31 mouse cellular contexts compared by ENCODE assay signal in genomic region chrX:157671820-157672219, GRCm38 (mm10). TPM values are rescaled to one million over a fixed set of nuclear protein-coding genes. Genes with fewer than 3 reads are reported as not detected.
DNase-seq lines count a peak whose midpoint lies in the region; ATAC-seq and TF ChIP-seq lines count a peak whose summit lies in the region.
"Had no signal": no experiment of that assay in that cellular context is flagged by ENCODE, and none has a peak within 500 bp of the region (broad histone marks: within the 10 kb centered on the region; RNA-seq: fewer than 3 reads in every experiment).

No protein-coding gene starts in this region.

- H3K4me2 ChIP-seq in liver, embryonic 14.5 days (ENCODE audit: low read depth): no peak overlapping the region
- no peak overlapping the region for H3K4me2 ChIP-seq in stomach, postnatal 0 days (replicated peaks; ENCODE audit: low read depth)
- H3K4me2 ChIP-seq: forebrain, embryonic 15.5 days; hindbrain, embryonic 12.5 days; kidney, embryonic 15.5 days; neural tube, embryonic 12.5 days; stomach, embryonic 15.5 days had no signal

- 52% methylated on average over 2 of the region's 2 CpGs for WGBS in liver, embryonic 14.5 days (ENCODE audit: insufficient replicate concordance)
- 80% methylated on average over 2 of the region's 2 CpGs for WGBS in stomach, postnatal 0 days

- H3K27me3 ChIP-seq in liver, embryonic 14.5 days (ENCODE audit: control insufficient read depth, insufficient read depth, low read length): no peaks in the 10 kb centered on the region
- H3K27me3 ChIP-seq in stomach, postnatal 0 days (ENCODE audit: control insufficient read depth, insufficient read depth, low read length): no peaks in the 10 kb centered on the region
- H3K27me3 ChIP-seq: forebrain, embryonic 15.5 days; hindbrain, embryonic 12.5 days; kidney, embryonic 15.5 days; megakaryocyte, embryonic 14.5 days; neural tube, embryonic 12.5 days; stomach, embryonic 15.5 days had no signal

- peak; percentile 52 for TF ChIP-seq CTCF in liver, embryonic 14.5 days (IDR thresholded peaks at IDR 0.05; ENCODE audit: low read depth)
- TF ChIP-seq CTCF in stomach, postnatal 0 days (IDR thresholded peaks at IDR 0.05; ENCODE audit: low read depth): peak; percentile 39

- H3K36me3 ChIP-seq in liver, embryonic 14.5 days (replicated peaks; ENCODE audit: control insufficient read depth, insufficient read depth, low read depth): no peaks in the 10 kb centered on the region
- no peaks in the 10 kb centered on the region for H3K36me3 ChIP-seq in stomach, postnatal 0 days (ENCODE audit: control insufficient read depth, insufficient read depth, low read length)
- H3K36me3 ChIP-seq: embryonic facial prominence, embryonic 10.5 days; forebrain, embryonic 15.5 days; hindbrain, embryonic 12.5 days; kidney, embryonic 15.5 days; limb, embryonic 10.5 days; neural tube, embryonic 12.5 days; stomach, embryonic 15.5 days had no signal

- no peak for ATAC-seq in CD4-positive, CD25-positive, alpha-beta regulatory T cell, adult 4 months
- no peak for ATAC-seq in liver, embryonic 14.5 days (ENCODE audit: insufficient read depth)
- no peak for ATAC-seq in stomach, postnatal 0 days (ENCODE audit: low FRiP score, low TSS enrichment)
- ATAC-seq: forebrain, embryonic 15.5 days had no signal

- no peak overlapping the region for H3K9ac ChIP-seq in liver, embryonic 14.5 days (replicated peaks)
- no peak overlapping the region for H3K9ac ChIP-seq in stomach, postnatal 0 days (ENCODE audit: low read length)
- H3K9ac ChIP-seq: forebrain, embryonic 15.5 days; hindbrain, embryonic 12.5 days; kidney, embryonic 15.5 days; neural tube, embryonic 12.5 days; stomach, embryonic 15.5 days had no signal

- TF ChIP-seq EP300 in liver, embryonic 14.5 days (IDR thresholded peaks at IDR 0.05; ENCODE audit: low read depth): no peak
- TF ChIP-seq EP300 in stomach, postnatal 0 days (optimal IDR thresholded peaks at IDR 0.05): no peak

- no peaks in the 10 kb centered on the region for H3K4me1 ChIP-seq in liver, embryonic 14.5 days (replicated peaks; ENCODE audit: control insufficient read depth in 2 of 2, insufficient read depth in 2 of 2, low read length in 1 of 2)
- no peaks in the 10 kb centered on the region for H3K4me1 ChIP-seq in stomach, postnatal 0 days (replicated peaks; ENCODE audit: control insufficient read depth, insufficient read depth)
- H3K4me1 ChIP-seq: embryonic facial prominence, embryonic 10.5 days; forebrain, embryonic 15.5 days; hindbrain, embryonic 12.5 days; kidney, embryonic 15.5 days; limb, embryonic 10.5 days; megakaryocyte, embryonic 14.5 days; neural tube, embryonic 12.5 days; stomach, embryonic 15.5 days had no signal

- no peaks in the 10 kb centered on the region for H3K9me3 ChIP-seq in liver, embryonic 14.5 days (ENCODE audit: control insufficient read depth, low read length)
- H3K9me3 ChIP-seq in stomach, postnatal 0 days (ENCODE audit: control insufficient read depth, low read length): no peaks in the 10 kb centered on the region
- H3K9me3 ChIP-seq: embryonic facial prominence, embryonic 10.5 days; forebrain, embryonic 15.5 days; hindbrain, embryonic 12.5 days; kidney, embryonic 15.5 days; limb, embryonic 10.5 days; megakaryocyte, embryonic 14.5 days; neural tube, embryonic 12.5 days; stomach, embryonic 15.5 days had no signal

- H3K27ac ChIP-seq in liver, embryonic 14.5 days: no peak overlapping the region
- H3K27ac ChIP-seq in stomach, postnatal 0 days (replicated peaks): no peak overlapping the region
- H3K27ac ChIP-seq: embryonic facial prominence, embryonic 10.5 days; forebrain, embryonic 15.5 days; hindbrain, embryonic 12.5 days; kidney, embryonic 15.5 days; limb, embryonic 10.5 days; neural tube, embryonic 12.5 days; stomach, embryonic 15.5 days had no signal

- peak; percentile 3 for DNase-seq in CD4-positive, CD25-positive, alpha-beta regulatory T cell, adult 2 months (ENCODE audit: low read depth, low spot score)
- no peak for DNase-seq in liver, embryonic 14.5 days (ENCODE audit: low read depth in 3 of 3, low spot score in 3 of 3)
- DNase-seq in liver: no peak
- DNase-seq in thymus, postnatal 4 days: peak; percentile 10
- no peak for DNase-seq in thymus, adult 18-20 months
- DNase-seq in stomach, postnatal 0 days (ENCODE audit: low spot score): no peak
- no peak for DNase-seq in right cerebral cortex, adult 18-20 months
- DNase-seq: adrenal gland, postnatal 36 days; cerebellum, adult 11 months; cerebellum, adult 9-11 months; gastrocnemius, postnatal 14 days; heart, adult 18-20 months; kidney, postnatal 4 days; layer of hippocampus, adult 9-11 months; lung, adult 2 months; lung, postnatal 36 days; midbrain, embryonic 14.5 days; retina, postnatal 1 day; right cerebral cortex, postnatal 4 days; thymus, postnatal 25 days had no signal

- H3K4me3 ChIP-seq in liver, embryonic 14.5 days (ENCODE audit: insufficient read depth in 1 of 2, low read depth in 2 of 2, low read length in 2 of 2): no peak overlapping the region
- H3K4me3 ChIP-seq in stomach, postnatal 0 days (ENCODE audit: low read depth, low read length): no peak overlapping the region
- H3K4me3 ChIP-seq: embryonic facial prominence, embryonic 10.5 days; forebrain, embryonic 15.5 days; hindbrain, embryonic 12.5 days; kidney, embryonic 15.5 days; limb, embryonic 10.5 days; megakaryocyte, embryonic 14.5 days; neural tube, embryonic 12.5 days; stomach, embryonic 15.5 days had no signal

RNA-seq across cellular contexts. Expression of gene Smpx, which starts 26.9 kb away (rescaled TPM):
- polyA plus RNA-seq in CD4-positive, CD25-positive, alpha-beta regulatory T cell, adult 4 months (2017; shearing (Covaris generic)): not detected
- polyA plus RNA-seq in liver, embryonic 14.5 days (2012; rRNA removed): 0.05 TPM in 1 of 2 replicates, not detected in the other
- polyA plus RNA-seq in liver, embryonic 14.5 days (2014; fragmentation: Nextera tagmentation; extraction: Ambion mirVana): not detected in 2 replicates
- polyA plus RNA-seq in stomach, postnatal 0 days (2015; fragmentation: Nextera tagmentation; extraction: Ambion mirVana): 22.7 and 23.6 TPM in 2 replicates
- polyA plus RNA-seq: cortical plate, adult 2 months; liver, adult 2 months; midbrain, embryonic 14.5 days had no signal

Comparison
In these comparisons a context has a peak if more than half of its experiments do, and no peak if none do; other contexts are left out.
1. DNase-seq: peak in CD4-positive, CD25-positive, alpha-beta regulatory T cell, adult 2 months (single experiment) and thymus, postnatal 4 days (single experiment); none in liver, embryonic 14.5 days (0 of 3), liver (single experiment), thymus, adult 18-20 months (0 of 2), stomach, postnatal 0 days (single experiment) and right cerebral cortex, adult 18-20 months (single experiment).
2. RNA of gene Smpx, which starts 26.9 kb away (polyA plus RNA-seq): 22.7 to 23.6 TPM in stomach, postnatal 0 days; 0.05 TPM in liver, embryonic 14.5 days and not detected in CD4-positive, CD25-positive, alpha-beta regulatory T cell, adult 4 months; every median in the first group is over 10 times any median in the second.